Mouse (Mus musculus) heart, embryonic 11.5 days (tissue): Measurements from ENCODE around the gene Svop. TPM values are rescaled to one million over a fixed set of nuclear protein-coding genes. Genes with fewer than 3 reads are reported as not detected.

ENCODE experiments used
- ATAC-seq: fragments of 200-750 bp; cut with Nextera tagmentation; replicated peaks from 2 replicates; pipeline ENCODE4 v1.8.0; 2017; ENCODE audit warnings: moderate library complexity; ENCODE audit not compliant: insufficient number of reproducible peaks, low FRiP score, low TSS enrichment
- H3K27ac ChIP-seq: fragments of 300-500 bp; sonication (generic); 2 replicates; pipeline ENCODE4 v1.5.1; 2014; ENCODE audit warnings: mild to moderate bottlenecking, low read depth, low read length
- H3K27me3 ChIP-seq: fragments of 300-500 bp; sonication (generic); 2 replicates; pipeline ENCODE4 v1.6.1; 2014; ENCODE audit warnings: mild to moderate bottlenecking, low read length, mixed read lengths; ENCODE audit not compliant: control insufficient read depth, insufficient read depth
- H3K36me3 ChIP-seq: fragments of 300-500 bp; sonication (generic); 2 replicates; pipeline ENCODE4 v1.6.1; 2014; ENCODE audit warnings: mild to moderate bottlenecking, low read length, moderate library complexity, mixed read lengths; ENCODE audit not compliant: control insufficient read depth, insufficient read depth
- H3K4me1 ChIP-seq: fragments of 300-500 bp; sonication (generic); 2 replicates; pipeline ENCODE4 v1.6.1; 2014; ENCODE audit warnings: low read length; ENCODE audit not compliant: control insufficient read depth, insufficient read depth
- H3K4me2 ChIP-seq: fragments of 300-500 bp; sonication (generic); 2 replicates; pipeline ENCODE4 v1.6.1; 2014; ENCODE audit warnings: mild to moderate bottlenecking, moderate library complexity
- H3K4me3 ChIP-seq: fragments of 300-500 bp; sonication (generic); 2 replicates; pipeline ENCODE4 v1.5.1; 2014; ENCODE audit warnings: low read depth, low read length
- H3K9ac ChIP-seq: fragments of 300-500 bp; sonication (generic); 2 replicates; pipeline ENCODE4 v1.6.1; 2014; ENCODE audit warnings: mild to moderate bottlenecking, low read depth, low read length, moderate library complexity
- H3K9me3 ChIP-seq: fragments of 300-500 bp; sonication (generic); replicated peaks from 2 replicates; pipeline ENCODE4 v1.6.1; 2016; ENCODE audit warnings: low read length; ENCODE audit not compliant: control insufficient read depth
- WGBS: fragments of 180-500 bp; shearing (Covaris S2); extraction: QIAGEN DNeasy Blood & Tissue Kit; methylation state at CpG from one replicate; pipeline ENCODE4 v1.1.7; 2014; ENCODE audit not compliant: insufficient replicate concordance; 5-methylcytosine and 5-hydroxymethylcytosine counted together
- polyA plus RNA-seq: library from polyadenylated mRNA; unstranded; fragments of >200 nt; fragmentation: Nextera tagmentation; extraction: Ambion mirVana; gene quantifications from 2 replicates; pipeline ENCODE4 v1.2.1, GENCODE M21; 2014

Svop gene
- polyA plus RNA-seq, 1 experiment from 2014 or later, result not detected

DNA sequence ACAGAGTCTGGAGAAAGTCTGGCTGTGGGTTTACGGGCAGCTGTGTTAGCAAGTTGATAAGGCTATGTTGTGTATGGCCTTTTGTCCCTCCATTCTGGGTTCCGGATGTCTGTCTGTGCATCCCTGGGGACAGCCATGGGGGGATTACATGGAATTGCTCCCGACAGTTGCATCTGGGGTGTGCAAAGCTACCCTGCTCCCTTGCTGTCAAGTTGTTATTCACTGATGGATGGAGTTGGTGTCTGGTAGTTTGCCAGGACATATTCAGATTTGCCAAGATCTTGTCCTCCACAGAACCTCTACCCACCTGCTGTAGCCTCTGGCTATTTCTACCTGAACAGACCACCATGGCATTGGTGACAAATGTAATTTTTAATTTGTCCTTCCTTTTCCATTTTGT is 45.2 kb downstream of the Svop start:
- H3K4me2 ChIP-seq, result no peak overlapping the region
- H3K4me3 ChIP-seq, result no peak overlapping the region
- H3K27ac ChIP-seq, result no peak overlapping the region
- H3K36me3 ChIP-seq, result no peaks in the 10 kb centered on the region
- peaks cover 10% of the 10 kb centered on the region for H3K4me1 ChIP-seq
- ATAC-seq, result no peak
- 0 out of 2 replicates have a peak, but pooled peaks cover 3% of the 10 kb centered on the region for H3K27me3 ChIP-seq
- no peaks in the 10 kb centered on the region for H3K9me3 ChIP-seq
- 48% methylated on average over 3 of the region's 3 CpGs for WGBS
- H3K9ac ChIP-seq, result no peak overlapping the region

DNA sequence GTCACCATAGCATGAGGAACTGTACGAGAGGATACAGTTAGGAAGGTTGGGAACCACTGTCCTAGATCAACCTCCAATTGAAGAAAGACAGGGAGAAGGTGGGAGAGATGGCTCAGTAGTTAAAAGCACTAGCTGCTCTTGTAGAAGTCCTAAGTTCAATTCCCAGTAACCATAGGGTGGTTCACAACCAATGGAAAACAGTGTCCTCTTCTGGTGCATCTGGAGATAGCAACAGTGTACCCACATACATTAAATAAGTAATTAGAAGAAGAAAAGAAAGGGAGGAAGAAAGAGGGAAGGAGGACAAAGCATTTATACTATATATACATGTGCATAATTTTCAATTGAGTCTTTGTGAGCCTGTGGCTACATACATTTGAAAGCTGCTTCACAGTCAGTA is 46.2 kb downstream of the Svop start:
- Histone ChIP-seq H3K27ac (no peak overlapping the region), H3K4me3 (no peak overlapping the region), H3K9ac (no peak overlapping the region), H3K36me3 (no peaks in the 10 kb centered on the region), H3K27me3 (0 out of 2 replicates have a peak, but pooled peaks cover 3% of the 10 kb centered on the region), H3K9me3 (no peaks in the 10 kb centered on the region), H3K4me2 (no peak overlapping the region), H3K4me1 (peaks cover 16% of the 10 kb centered on the region)
- no peak for ATAC-seq
- 84% methylated on average over 1 of the region's 1 CpGs for WGBS

DNA sequence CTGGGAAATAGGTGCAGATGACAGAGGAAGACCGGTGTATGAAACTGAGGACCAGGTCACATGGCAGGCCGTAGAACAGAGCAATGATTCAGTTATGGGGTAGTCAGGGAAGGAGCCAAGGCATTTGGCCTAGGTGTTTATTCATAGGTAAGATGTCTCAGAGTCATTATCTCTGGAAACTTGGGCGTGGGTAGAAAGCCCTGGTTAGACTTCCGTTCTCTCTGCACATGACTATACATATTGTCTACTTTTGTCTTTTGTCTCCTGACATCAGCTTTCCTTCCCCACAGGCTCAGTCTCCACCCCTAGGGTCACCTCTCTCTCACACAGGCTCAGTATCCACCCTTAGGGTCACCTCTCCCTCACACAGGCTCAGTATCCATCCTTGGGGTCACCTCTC is 47.6 kb downstream of the Svop start:
- Histone ChIP-seq H3K27me3 (0 out of 2 replicates have a peak, but pooled peaks cover 3% of the 10 kb centered on the region), H3K4me1 (peaks cover 16% of the 10 kb centered on the region), H3K4me2 (no peak overlapping the region), H3K9me3 (no peaks in the 10 kb centered on the region), H3K4me3 (no peak overlapping the region), H3K36me3 (no peaks in the 10 kb centered on the region), H3K9ac (no peak overlapping the region), H3K27ac (no peak overlapping the region)
- no peak for ATAC-seq
- 67% methylated on average over 4 of the region's 4 CpGs for WGBS

DNA sequence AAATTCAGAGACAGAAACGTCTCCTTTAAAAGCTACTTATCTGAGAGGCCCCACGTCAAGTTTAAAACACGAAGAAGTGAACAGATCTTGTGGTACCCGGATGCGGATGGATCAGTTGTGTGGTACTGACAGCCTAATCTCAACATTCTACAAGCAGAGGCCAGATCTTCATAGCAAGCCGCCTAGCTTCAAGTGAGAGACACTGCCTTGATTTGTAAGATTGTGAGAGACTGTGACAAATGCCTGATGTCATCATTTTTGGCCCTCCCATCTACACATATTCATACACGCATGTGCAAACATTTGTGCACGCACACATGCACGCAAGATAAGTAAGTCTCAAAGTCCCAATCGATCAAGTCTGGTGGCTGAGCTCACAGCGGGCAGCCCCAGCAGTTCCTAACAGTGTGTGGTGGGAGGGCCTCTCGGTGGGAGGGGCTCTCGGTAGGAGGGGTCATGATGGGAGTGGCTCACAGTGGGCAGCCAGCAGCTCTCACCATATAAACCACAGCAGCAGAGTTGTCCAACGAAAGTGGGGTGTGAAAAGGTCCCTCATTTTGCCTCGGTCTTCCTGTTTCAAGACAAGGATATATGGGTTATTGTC is 49.9 kb downstream of the Svop start:
- Histone ChIP-seq H3K9me3 (no peaks in the 10 kb centered on the region), H3K27me3 (no peaks in the 10 kb centered on the region), H3K27ac (no peak overlapping the region; the same call in 1 of the 2 replicates), H3K36me3 (no peaks in the 10 kb centered on the region), H3K4me3 (no peak overlapping the region), H3K9ac (no peak overlapping the region), H3K4me1 (peaks cover 19% of the 10 kb centered on the region), H3K4me2 (peak overlapping the region; percentile 47; the same call in 1 of the 2 replicates)
- 15% methylated on average over 15 of the region's 15 CpGs for WGBS
- ATAC-seq, result no peak; the same call in 1 of the 2 replicates

DNA sequence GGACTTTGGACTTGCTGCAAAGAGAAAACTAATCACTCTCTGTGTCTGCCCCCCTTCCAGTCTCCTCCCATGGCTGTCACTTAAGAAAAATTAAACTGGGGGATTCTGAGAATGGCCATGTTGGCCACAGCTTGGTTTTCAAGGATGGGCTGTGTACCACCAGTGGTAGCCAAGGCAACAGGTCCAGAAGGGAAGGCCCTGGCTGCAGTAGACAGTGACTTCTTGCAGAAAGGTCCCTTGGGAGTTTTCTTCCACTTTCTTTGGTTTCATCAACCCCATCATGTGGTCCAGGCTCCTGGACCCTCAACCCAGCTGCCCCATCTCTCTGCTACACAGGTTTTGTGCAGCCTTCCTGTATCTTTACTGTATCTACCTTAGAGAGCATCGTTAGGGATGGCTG is 50.5 kb downstream of the Svop start:
- H3K27ac ChIP-seq, result no peak overlapping the region; the same call in 1 of the 2 replicates
- ATAC-seq, result no peak
- WGBS, result 53% methylated on average over 1 of the region's 1 CpGs
- H3K4me3 ChIP-seq, result no peak overlapping the region
- no peak overlapping the region for H3K9ac ChIP-seq
- peaks cover 19% of the 10 kb centered on the region for H3K4me1 ChIP-seq
- H3K4me2 ChIP-seq, result no peak overlapping the region
- no peaks in the 10 kb centered on the region for H3K36me3 ChIP-seq
- no peaks in the 10 kb centered on the region for H3K27me3 ChIP-seq
- no peaks in the 10 kb centered on the region for H3K9me3 ChIP-seq

DNA sequence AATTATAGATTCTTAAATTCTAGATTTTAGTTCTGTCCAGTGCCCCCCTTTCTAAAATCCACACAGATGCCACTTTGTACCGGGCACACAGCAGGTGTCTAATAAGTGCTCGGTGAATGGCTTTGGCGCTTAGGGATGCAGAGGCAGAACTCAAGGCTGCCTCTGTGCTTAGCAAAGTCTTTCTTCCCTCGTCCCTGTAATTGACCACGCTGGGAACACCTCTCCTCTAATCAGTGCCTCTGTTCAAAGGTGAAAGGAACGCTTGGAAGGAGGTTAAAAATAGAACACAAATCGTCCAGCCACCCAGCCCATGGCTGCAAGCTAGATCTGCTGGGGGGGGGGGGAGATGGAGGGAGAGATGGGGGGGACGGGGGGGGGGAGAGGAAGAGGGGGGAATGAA is 50.9 kb downstream of the Svop start:
- no peaks in the 10 kb centered on the region for H3K36me3 ChIP-seq
- ATAC-seq, result no peak
- WGBS, result 23% methylated on average over 7 of the region's 8 CpGs
- H3K9me3 ChIP-seq, result no peaks in the 10 kb centered on the region
- no peaks in the 10 kb centered on the region for H3K27me3 ChIP-seq
- no peak overlapping the region; the same call in 1 of the 2 replicates for H3K27ac ChIP-seq
- H3K4me2 ChIP-seq, result no peak overlapping the region
- no peak overlapping the region for H3K9ac ChIP-seq
- H3K4me1 ChIP-seq, result peaks cover 19% of the 10 kb centered on the region
- H3K4me3 ChIP-seq, result no peak overlapping the region

DNA sequence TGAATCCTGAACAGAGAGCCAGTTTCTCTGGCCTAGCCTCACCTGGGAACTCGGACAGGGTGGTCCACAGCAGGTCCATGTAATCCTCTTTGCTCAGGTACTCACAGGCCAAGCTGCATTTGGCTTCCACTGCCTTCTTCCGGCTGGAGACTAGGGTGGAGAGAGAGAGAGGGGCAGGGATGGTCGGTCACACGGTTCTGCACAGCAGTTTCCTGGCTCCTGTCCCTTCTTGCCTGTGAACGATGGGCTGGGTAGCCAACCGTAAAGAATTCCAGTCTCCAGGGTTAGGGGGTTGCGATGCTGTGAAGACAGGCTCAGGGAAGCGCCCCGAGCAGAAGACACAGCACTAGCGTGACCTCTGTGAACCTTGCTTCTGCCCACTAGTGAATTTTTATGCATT is 56.3 kb downstream of the Svop start:
- peaks cover 3% of the 10 kb centered on the region; the same call in 1 of the 2 replicates for H3K4me1 ChIP-seq
- no peaks in the 10 kb centered on the region for H3K27me3 ChIP-seq
- no peak overlapping the region for H3K27ac ChIP-seq
- no peak overlapping the region for H3K9ac ChIP-seq
- no peak overlapping the region for H3K4me3 ChIP-seq
- no peaks in the 10 kb centered on the region for H3K9me3 ChIP-seq
- no peak for ATAC-seq
- H3K36me3 ChIP-seq, result no peaks in the 10 kb centered on the region
- 68% methylated on average over 10 of the region's 10 CpGs for WGBS
- no peak overlapping the region for H3K4me2 ChIP-seq

DNA sequence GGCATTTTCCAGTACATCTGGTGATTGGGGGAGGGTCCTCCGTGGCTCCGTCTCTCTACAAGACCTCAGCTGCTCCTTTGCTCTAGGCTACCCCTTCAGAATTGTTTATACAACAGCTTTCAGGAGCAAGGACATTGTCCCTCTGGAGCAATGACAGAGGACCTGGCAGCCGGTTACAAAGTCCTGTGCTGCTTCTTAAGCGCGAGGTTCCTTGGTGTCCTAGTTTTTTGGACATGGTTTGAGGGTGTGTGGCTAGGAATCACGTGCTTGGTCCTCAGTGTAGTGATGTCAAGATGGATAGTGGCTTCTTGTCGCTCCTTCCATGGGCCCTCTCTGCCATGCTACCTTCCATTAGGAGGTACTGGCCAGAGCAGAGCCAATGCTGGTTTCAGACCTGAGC is 57.0 kb downstream of the Svop start:
- Histone ChIP-seq H3K9me3 (no peaks in the 10 kb centered on the region), H3K9ac (no peak overlapping the region), H3K4me3 (no peak overlapping the region), H3K4me2 (no peak overlapping the region), H3K27ac (no peak overlapping the region), H3K36me3 (no peaks in the 10 kb centered on the region), H3K27me3 (no peaks in the 10 kb centered on the region), H3K4me1 (peaks cover 3% of the 10 kb centered on the region; the same call in 1 of the 2 replicates)
- WGBS, result 71% methylated on average over 7 of the region's 7 CpGs
- ATAC-seq, result no peak

DNA sequence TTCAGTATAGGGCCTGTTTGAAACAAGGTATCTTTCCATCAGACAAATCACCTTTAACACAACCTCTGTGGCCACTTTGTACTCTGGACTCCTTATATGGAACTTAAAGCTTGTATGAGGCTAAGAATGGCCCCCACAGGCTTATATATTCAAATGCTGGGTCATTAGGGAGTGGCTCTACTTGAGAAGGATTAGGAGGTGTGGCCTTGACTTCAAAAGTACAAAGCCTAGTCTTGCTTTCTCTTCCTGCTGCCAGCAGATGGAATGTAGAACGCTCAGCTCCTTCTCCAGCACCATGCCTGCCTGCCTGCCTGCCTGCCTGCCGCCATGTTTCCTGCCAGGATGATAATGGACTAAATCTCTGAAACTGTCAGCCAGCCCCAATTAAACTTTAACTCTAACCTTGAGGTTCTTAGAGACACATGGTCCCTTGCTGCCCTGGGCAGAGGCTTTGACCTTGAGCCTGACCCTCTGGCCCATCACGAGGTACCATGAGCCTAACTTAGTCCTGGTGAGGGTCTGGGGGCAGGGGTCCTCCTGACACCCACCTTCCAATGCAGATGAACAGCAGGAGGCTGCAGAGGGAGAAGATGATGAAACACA is 59.1 kb downstream of the Svop start:
- no peaks in the 10 kb centered on the region for H3K4me1 ChIP-seq
- no peaks in the 10 kb centered on the region for H3K9me3 ChIP-seq
- no peak for ATAC-seq
- H3K27ac ChIP-seq, result no peak overlapping the region
- H3K9ac ChIP-seq, result no peak overlapping the region
- no peaks in the 10 kb centered on the region for H3K36me3 ChIP-seq
- WGBS, result 73% methylated on average over 3 of the region's 3 CpGs
- H3K27me3 ChIP-seq, result peaks cover 4% of the 10 kb centered on the region; the same call in 1 of the 2 replicates
- no peak overlapping the region for H3K4me3 ChIP-seq
- no peak overlapping the region for H3K4me2 ChIP-seq
